Mouse (Mus musculus): ENCODE data around the gene Fggy.

Gene Fggy

DNA sequence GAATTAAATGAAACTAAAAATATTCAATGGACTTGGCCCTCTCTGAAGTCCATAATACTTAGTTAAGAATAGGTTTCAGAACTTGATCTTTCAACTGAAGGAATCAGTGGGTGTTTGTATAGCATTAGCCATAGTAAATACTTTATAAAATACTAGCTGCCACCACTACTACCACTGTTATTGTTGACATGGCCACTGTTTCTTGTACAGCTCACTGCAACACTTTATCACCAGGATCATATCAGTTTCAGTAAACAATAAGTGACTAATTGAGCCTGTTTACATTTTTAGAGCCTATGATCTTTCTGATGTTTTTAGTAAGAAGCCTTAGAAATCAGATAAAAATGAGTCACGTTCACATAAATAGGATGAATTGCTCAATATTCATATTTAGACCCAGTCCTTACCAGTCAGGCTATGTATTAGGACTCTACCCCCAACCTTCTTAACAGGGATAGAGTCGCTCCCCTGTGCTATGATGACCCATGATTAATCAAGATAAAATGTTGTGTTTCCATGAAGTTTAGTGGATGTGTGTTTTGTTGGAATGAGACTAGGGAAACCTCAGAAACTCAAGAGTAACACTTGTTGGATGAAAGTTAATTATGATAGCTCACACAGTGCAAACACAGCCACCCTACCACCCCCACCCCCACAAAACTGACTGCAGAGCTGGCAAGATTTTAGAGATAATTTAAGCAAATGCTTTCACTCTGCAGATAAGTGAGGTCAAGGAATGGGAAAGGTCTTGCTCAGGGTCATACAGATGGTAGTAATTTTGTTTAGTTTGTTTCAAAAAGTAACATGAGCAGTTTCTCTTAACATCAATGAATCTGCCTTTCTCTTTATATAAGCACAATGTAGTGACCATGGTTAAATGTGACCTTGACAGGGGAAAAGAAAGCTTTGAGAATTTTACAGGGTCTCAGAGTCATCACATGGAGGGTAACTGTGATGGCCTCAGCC is 352.7 kb downstream of the Fggy start:
- in situ Hi-C loops (cut with MboI; ENCODE audit: low pct_unique_long_range_greater_than_20kb in 1 of 2, low sequenced_read_pairs in 2 of 2, unreplicated experiment in 1 of 2), result loop anchor here in 1 of 2 experiments (25.0 kb wide), 1 partner anchor 898 kb away; no protein-coding TSS in a partner anchor

DNA sequence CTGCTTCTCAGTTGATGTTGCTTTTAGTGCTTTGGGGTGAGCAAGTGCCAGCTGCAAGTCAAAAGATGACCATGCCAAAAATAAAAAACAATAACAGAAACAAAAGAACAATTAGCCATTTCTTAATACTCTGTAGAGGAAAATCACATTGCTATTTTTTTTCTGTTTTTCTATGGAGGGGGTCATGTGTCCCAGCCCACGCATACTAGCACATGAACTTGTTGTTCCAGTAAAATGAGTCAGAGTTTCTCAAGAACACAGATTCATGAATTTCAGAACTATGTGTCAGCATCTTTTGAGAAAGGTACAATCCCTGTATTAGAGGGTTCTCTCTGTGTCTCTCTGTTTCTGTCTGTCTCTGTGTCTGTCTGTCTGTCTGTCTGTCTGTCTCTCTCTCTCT is 355.7 kb downstream of the Fggy start:
- in situ Hi-C loops (cut with MboI; ENCODE audit: low pct_unique_long_range_greater_than_20kb in 1 of 2, low sequenced_read_pairs in 2 of 2, unreplicated experiment in 1 of 2), result loop anchor here in 1 of 2 experiments (25.0 kb wide), 1 partner anchor 901 kb away; no protein-coding TSS in a partner anchor

DNA sequence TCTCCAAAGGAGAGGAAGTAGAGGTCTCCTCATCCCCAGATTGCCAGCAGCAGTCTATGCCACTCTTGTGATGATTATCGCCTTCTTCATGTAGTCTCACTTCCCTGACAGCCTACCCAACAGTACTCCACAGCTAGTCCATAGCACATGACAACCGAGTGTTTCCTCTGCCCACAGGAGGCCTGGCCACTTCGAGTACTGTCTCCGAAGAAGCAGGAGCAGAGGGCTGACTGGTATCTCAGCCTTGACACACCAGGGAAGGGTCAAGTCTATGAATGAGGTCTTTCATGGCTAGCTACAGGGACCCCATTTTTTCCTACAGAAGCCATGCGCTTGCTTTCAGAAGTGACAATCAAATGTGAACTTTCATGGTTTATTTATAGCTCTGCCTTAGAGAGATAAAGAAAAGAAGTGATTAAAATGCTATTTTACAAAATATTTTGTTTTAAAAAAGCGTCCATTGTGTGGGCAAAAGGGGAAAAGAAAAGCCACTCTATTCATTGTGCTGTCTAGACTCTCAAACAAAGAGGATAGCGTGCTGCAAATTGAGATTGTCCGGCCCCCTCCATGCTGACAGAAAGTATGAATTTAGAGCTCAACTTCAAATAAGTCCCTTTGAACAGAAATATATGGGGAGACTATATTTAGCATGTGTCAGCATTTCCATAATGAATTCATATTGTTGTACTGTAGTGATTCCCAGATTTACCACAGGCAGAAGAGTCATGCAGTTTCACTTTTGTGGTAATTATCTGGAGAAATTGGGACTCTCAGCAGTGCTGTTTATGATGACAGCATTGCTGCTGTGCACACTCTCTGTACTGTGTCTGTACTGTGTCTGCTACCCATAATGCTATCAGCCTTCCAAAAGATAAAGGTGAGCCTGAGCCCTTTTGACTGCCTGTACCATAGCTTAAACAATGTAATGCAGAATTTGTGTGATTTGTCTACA is 358.6 kb downstream of the Fggy start:
- in situ Hi-C loops (cut with MboI; ENCODE audit: low pct_unique_long_range_greater_than_20kb in 1 of 2, low sequenced_read_pairs in 2 of 2, unreplicated experiment in 1 of 2), result loop anchor here in 1 of 2 experiments (25.0 kb wide), 1 partner anchor 904 kb away; no protein-coding TSS in a partner anchor

DNA sequence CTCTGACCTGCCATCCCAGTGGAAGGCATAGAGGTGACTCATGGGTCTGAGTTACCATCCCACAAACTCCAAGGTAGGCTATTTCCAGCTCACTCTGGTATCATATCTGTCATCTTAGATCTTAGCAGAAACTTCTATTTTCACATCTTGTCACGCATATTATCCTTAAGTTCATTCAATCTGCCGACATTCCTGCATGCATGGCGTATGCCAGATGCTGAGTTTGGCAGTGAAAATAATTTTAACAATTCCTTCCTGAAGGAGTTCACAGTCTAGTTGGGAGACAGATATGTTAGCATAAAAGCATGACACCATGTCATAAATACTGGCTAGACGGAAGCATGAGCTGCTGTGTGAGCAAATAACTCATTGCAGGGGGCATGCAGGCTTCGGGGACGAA is 360.4 kb downstream of the Fggy start:
- in situ Hi-C loops (cut with MboI; ENCODE audit: low pct_unique_long_range_greater_than_20kb in 1 of 2, low sequenced_read_pairs in 2 of 2, unreplicated experiment in 1 of 2), result loop anchor here in 1 of 2 experiments (25.0 kb wide), 1 partner anchor 905 kb away; no protein-coding TSS in a partner anchor

DNA sequence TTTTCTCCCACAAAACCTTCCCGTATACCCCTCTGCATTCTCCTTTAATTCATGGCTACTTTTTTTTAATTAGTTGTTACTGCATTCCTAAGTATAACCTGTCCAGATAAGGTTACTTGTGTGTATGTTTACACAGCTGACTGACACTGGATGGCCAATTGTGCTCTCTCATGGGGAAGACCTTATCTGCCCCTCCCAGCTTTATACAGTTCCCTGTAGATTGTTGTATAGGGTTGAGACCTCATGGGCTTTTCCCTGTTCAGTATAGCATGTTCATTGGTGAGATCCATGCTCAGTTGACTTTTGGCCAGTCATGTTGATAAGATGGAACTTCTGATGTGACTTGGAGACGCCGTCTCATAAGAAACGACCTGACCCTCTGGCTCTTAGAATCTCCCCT is 363.1 kb downstream of the Fggy start:
- in situ Hi-C loops (cut with MboI; ENCODE audit: low pct_unique_long_range_greater_than_20kb in 1 of 2, low sequenced_read_pairs in 2 of 2, unreplicated experiment in 1 of 2), result loop anchor here in 1 of 2 experiments (25.0 kb wide), 1 partner anchor 908 kb away; no protein-coding TSS in a partner anchor

DNA sequence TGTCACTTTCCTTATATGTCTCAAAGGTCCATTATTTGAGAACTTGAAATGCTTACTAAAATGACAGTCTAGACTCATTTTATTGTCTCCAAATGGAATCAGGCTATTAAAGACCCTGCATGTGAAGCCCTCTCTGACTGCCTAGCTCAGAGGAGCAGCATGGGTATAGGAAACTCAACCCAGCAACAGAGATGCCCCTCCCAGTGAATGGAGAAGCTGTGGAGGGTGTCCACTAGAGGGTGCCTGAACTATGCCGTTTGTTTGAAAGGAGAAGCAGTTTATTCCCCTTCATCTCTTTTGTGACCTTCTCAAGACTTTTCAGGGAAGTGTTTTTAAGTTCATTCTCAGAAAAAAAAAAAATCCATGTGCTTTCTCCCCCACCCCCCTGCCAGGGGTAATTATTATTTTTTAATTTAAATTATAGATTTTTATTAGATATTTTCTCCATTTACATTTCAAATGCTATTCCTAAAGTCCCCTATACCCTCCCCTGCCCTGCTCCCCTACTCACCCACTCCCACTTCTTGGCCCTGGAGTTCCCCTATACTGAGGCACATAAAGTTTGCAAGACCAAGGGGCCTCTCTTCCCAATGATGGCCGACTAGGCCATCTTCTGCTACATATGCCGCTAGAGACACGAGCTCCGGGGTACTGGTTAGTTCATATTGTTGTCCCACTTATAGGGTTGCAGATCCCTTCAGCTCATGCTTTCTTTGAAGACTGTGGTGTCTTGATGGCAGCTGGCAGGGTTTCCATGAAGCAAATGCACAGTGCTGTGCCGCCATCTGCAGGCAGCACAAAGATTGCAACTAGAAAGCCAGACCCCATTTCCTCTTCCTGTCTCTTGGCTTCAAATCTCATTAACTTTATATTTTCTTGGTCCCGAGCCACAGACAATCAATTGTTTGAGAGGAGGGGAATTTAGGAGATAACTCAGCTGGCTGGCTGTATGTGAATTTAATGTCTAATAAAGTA is 367.2 kb downstream of the Fggy start:
- in situ Hi-C loops (cut with MboI; ENCODE audit: low pct_unique_long_range_greater_than_20kb in 1 of 2, low sequenced_read_pairs in 2 of 2, unreplicated experiment in 1 of 2), result loop anchor here in 1 of 2 experiments (25.0 kb wide), 1 partner anchor 912 kb away; no protein-coding TSS in a partner anchor

DNA sequence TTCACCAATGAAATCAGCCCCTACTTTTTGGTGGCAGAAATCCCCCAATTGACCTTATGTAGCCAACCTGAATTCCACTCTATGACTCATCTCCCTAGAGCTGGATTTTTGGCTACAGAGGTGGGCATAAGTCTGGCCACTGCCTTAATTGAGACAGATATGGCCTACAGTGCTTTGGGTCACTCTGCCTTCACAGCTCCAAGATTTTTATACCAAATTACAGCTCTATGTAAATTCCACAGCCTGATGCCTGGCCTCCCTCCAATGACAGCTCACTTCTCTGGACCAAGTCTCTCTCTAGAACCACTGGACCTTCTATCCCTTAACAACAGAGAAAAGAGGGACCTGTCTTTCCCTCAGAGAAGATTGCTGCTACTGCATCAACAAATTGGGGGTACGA is 371.5 kb downstream of the Fggy start:
- in situ Hi-C loops (cut with MboI; ENCODE audit: low pct_unique_long_range_greater_than_20kb in 1 of 2, low sequenced_read_pairs in 2 of 2, unreplicated experiment in 1 of 2), result no loop called here

DNA sequence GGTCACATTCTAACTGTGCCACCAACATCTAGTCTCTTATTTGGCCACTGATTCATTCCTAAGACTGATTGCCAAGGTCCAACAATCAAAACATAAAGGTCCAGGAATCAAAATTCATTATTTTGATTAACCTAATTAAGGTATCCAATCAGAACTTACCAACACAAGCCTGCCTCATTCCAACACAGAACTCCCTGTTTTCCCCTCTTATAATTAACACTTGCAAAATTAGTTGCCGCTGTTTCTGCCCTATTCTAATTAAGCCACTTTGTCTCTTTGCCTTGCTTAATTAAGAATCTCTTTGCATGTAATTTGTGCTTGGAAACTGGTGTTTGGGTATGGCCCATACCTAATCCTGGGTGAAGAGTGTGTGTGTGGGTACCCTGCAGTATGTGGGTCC is 372.6 kb downstream of the Fggy start:
- in situ Hi-C loops (cut with MboI; ENCODE audit: low pct_unique_long_range_greater_than_20kb in 1 of 2, low sequenced_read_pairs in 2 of 2, unreplicated experiment in 1 of 2), result no loop called here

DNA sequence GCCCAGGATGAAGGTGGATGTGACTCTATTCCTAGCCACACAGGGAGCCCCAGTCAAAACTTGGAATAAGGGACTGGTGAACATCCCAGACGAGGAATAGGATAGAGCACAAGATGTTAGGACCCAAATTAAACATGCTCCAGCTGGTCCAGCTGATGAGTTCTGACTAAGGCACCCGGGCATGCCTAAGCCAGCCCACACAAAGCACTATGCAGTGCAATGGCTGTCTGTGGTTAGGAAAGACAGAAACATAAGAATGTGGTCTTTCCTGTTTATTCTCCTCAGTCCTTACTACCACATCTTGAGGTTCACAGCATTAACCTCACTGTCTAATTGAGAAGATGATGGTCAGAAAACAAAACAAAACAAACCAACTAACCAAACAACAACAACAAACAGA is 374.0 kb downstream of the Fggy start:
- in situ Hi-C loops (cut with MboI; ENCODE audit: low pct_unique_long_range_greater_than_20kb in 1 of 2, low sequenced_read_pairs in 2 of 2, unreplicated experiment in 1 of 2), result no loop called here

DNA sequence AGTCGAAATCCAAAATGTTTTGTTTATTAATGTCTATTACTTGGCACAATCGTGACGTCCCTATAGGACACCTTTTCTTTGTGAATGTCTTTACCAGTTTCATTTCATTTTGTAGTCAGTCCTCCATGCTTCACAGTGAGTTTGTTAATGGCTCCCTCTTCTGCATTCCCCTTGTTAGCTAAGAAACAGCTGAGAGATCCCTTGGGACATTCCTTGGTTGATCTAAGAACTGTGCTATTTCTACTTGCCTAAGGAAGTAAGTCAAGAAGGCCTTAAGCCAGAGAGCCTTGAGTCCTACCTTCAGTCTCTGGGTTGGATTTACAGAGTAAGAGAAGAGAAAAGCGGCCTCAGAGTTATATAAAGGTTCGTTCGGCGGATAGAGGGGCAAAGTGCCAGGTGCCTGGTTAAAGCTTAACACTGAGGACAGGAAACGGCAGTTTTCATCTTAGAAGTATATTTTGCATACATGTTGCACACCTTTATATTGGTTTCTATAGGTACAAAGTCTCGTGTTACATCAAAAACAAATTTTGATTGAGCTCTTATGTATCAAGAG is 376.6 kb downstream of the Fggy start:
- in situ Hi-C loops (cut with MboI; ENCODE audit: low pct_unique_long_range_greater_than_20kb in 1 of 2, low sequenced_read_pairs in 2 of 2, unreplicated experiment in 1 of 2), result no loop called here

DNA sequence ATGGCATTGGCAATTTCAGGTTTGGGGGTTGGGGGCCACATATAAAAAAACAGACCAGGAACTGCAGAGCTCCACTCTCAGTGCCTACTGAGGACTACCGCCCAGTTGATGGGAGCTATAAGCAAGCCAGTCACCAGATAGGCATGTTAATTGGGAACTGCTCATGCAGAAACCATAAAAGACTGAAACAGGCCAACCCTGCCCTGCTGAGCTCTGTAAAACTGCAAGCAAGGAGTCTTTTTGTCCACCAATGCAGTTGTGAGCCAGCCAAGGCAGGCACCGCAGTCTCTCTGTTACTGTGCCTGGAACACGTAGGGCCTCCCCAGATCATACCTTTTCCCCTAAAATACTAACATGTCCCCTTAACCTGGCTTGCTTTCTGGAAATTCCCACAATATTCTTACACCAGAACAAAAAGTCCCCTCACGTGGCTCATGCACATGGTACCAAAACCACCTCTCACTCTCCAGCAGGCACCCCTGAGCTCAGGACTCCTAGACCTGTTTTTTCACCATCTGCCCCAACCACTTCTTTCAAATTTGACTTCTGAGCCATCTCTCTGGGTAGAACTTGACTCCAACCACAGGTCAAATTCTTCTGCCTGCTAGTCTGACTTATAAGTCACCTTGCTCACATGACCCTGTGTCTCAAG is 377.2 kb downstream of the Fggy start:
- in situ Hi-C loops (cut with MboI; ENCODE audit: low pct_unique_long_range_greater_than_20kb in 1 of 2, low sequenced_read_pairs in 2 of 2, unreplicated experiment in 1 of 2), result no loop called here

DNA sequence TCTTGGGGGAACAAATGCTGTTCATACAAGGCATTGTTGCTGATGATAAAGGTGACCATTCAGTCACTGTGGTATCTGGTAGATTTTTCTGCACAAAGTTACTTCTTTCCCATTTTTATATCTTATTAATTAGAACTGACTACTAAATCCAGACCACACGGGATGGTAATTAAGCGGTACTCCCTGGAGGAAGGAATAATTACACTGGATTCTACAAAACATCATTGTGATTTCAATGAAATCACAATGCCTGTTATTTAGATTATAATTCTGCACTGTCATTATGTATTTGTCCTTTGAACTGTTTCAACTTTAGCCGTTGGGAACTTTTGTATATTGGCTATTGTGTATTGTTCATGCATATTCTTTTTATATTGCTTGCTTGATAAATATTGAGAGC is 381.4 kb downstream of the Fggy start:
- in situ Hi-C loops (cut with MboI; ENCODE audit: low pct_unique_long_range_greater_than_20kb in 1 of 2, low sequenced_read_pairs in 2 of 2, unreplicated experiment in 1 of 2), result no loop called here

DNA sequence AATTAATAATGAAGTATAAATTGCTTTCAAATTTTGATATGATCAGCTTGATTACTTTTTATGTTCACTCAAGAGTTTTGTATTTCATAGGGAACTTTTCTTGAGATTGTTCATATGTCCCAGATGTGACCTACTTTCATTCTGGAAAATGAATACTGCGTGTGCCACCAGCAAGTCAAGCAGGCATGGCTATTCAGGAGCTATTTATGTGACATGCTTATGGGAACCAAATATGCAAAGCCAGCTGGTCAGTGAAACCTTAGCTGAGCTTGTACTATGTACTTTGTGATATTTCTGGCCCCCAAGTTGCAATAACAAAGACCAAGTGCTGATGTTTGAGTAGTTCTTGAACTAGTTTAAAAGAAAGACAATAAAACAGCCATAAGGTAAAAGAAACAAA is 390.6 kb downstream of the Fggy start:
- in situ Hi-C loops (cut with MboI; ENCODE audit: low pct_unique_long_range_greater_than_20kb in 1 of 2, low sequenced_read_pairs in 2 of 2, unreplicated experiment in 1 of 2), result no loop called here

DNA sequence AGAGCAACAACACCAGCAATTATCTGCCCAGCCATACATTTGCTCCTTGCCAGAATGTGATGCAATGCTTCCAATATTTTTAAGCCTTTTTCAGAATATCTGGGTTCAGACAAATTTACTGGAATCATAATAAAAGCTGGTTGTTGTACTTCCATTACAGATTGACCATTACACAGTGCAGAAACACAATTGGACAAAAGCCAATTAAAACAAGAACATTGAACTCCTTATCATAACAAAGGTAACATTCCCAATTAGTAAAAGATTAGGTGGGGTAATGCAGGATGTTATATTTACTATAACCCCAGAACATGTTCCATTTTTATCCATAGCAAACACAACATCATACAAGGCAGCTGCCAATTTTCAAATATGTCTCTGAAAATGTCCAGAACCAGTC is 396.0 kb downstream of the Fggy start:
- in situ Hi-C loops (cut with MboI; ENCODE audit: low pct_unique_long_range_greater_than_20kb in 1 of 2, low sequenced_read_pairs in 2 of 2, unreplicated experiment in 1 of 2), result no loop called here

DNA sequence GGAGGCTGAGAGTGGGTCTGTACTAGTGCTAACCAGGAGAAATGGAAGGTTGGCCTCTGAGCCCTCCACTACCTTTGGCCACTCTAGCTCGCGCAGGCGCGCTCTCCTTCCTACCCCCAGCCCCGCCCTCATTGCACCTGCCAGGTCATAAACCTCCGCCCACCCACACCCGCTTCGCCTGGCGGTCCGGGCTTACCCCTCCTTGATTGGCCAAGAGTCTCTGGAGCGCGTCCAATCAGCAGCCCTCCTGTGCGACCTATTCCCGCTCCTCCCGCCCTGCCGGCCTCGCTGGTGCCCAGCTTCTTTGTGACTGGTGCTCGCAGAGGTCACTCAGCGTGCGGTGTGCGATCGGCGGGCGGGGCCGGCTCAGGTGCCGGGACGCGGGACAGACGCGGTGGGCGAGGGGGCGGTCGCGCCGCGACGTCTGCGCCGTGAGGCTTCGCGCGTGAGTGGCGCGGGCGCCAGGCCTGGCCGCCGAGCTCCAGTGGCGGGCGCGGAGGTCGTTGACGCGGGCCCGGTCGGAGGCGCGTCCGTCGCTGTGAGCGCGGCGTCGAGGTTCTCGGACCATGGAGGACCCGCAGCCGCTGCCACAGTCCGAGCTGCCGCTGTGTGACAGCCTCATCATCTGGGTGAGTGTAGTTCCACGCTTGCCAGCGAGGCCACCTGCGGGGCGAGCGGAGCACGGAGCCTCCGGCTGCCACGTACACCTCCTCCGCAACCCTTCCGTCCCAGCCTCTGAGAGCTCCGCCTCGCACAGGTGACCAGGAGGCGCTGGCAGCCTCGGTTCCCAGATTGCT is 409.8 kb downstream of the Fggy start, which contains the start of gene Hook1:
Gene Hook1, plus strand, starts transcription at position 313 of the 797 bp plus-strand sequence.
- in situ Hi-C loops (cut with MboI; ENCODE audit: low pct_unique_long_range_greater_than_20kb in 1 of 2, low sequenced_read_pairs in 2 of 2, unreplicated experiment in 1 of 2), result no loop called here
